In the genomic region with DNA sequence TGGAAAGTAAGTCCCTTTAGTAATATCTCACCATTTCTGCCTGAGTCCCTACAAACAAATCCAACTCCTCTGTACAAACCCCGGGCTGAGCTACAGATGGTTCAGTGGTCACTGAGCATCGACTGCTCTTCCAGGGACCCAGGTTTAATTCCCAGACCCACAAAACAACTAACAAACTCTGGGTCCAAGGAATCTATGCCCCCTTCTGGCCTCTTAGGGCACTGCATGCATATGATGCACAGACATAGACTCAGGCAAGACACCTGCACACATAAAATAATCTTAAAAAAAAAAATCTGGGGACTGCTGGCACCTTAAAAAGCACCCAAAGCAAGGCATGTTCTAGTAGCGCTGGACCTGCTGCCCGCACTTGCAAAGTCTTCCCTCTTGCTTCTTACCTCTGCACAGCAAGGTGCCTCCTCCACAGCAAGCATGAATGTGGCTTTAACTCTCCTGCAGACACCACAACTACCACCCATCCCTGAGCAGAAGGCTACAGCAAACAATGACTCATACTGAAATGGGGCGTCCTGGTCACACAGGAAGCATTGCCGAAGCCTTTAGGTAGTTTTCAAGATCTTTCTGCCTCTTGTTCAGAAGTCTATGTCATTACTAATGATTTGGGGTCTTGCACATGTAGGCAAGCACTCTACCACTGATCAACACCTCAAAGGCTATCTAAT, we compare ENCODE assay signal across 14 mouse cellular contexts. TPM values are rescaled to one million over a fixed set of nuclear protein-coding genes. Genes with fewer than 3 reads are reported as not detected.
DNase-seq lines count a peak whose midpoint lies in the region; ATAC-seq and TF ChIP-seq lines count a peak whose summit lies in the region.
"Had no signal": no experiment of that assay in that cellular context is flagged by ENCODE, and none has a peak within 500 bp of the region (broad histone marks: within the 10 kb centered on the region; RNA-seq: fewer than 3 reads in every experiment).

No protein-coding gene starts in this region.

- H3K4me3 ChIP-seq in lung, embryonic 14.5 days (ENCODE audit: low read depth, low read length): no peak overlapping the region
- no peak overlapping the region for H3K4me3 ChIP-seq in lung, adult 2 months (replicated peaks; ENCODE audit: extremely low read depth, low read depth, low read length)
- H3K4me3 ChIP-seq in E14TG2a.4 (replicated peaks; ENCODE audit: low read length): no peak overlapping the region
- H3K4me3 ChIP-seq in cortical plate, adult 2 months (ENCODE audit: insufficient read depth, low read length): no peak overlapping the region

- no peak for TF ChIP-seq POLR2A in lung, adult 2 months (IDR thresholded peaks at IDR 0.05; ENCODE audit: borderline replicate concordance, extremely low read depth, low read depth, low read length)
- TF ChIP-seq POLR2A in cortical plate, adult 2 months (IDR thresholded peaks at IDR 0.05; ENCODE audit: extremely low read depth, insufficient read depth, low read length): no peak

- H3K9ac ChIP-seq in lung, embryonic 14.5 days: no peak overlapping the region

- WGBS in lung, embryonic 14.5 days: 77% methylated on average over 6 of the region's 6 CpGs
- WGBS in lung, adult 2 months: 87% methylated on average over 6 of the region's 6 CpGs

- H3K4me2 ChIP-seq in lung, embryonic 14.5 days: no peak overlapping the region

- no peaks in the 10 kb centered on the region for H3K9me3 ChIP-seq in lung, embryonic 14.5 days (ENCODE audit: low read depth, low read length)
- H3K9me3 ChIP-seq in E14TG2a.4 (ENCODE audit: low read length): no peaks in the 10 kb centered on the region

- DNase-seq in CD4-positive, CD25-positive, alpha-beta regulatory T cell, adult 2 months (ENCODE audit: low read depth, low spot score): peak; percentile 10
- DNase-seq in lung, embryonic 14.5 days: no peak
- no peak for DNase-seq in lung, adult 2 months
- DNase-seq in kidney, postnatal 4 days: no peak
- no peak for DNase-seq in natural killer cell, adult 2 months (ENCODE audit: low spot score in 2 of 2)
- DNase-seq: cerebellum, adult 8-10 months; heart, adult 11 months; heart, postnatal 14 days; kidney, postnatal 36 days; left cerebral cortex, postnatal 4 days; lung, adult 18-20 months had no signal

- ATAC-seq in CD4-positive, CD25-positive, alpha-beta regulatory T cell, adult 4 months: no peak
- no peak for ATAC-seq in lung, embryonic 14.5 days (ENCODE audit: insufficient read depth)

- H3K27ac ChIP-seq in lung, embryonic 14.5 days (ENCODE audit: low read depth): no peak overlapping the region
- H3K27ac ChIP-seq in cortical plate, adult 2 months (ENCODE audit: insufficient read depth, low read length): no peak overlapping the region

- peaks cover 17% of the 10 kb centered on the region for H3K36me3 ChIP-seq in lung, embryonic 14.5 days (ENCODE audit: insufficient read depth)
- H3K36me3 ChIP-seq in E14TG2a.4 (ENCODE audit: insufficient read depth, low read length): peaks cover 14% of the 10 kb centered on the region

- TF ChIP-seq CTCF in lung, embryonic 14.5 days (IDR thresholded peaks at IDR 0.05; ENCODE audit: low read depth): peak; percentile 35
- no peak for TF ChIP-seq CTCF in lung, adult 2 months (IDR thresholded peaks at IDR 0.05; ENCODE audit: insufficient read depth, low read length)
- TF ChIP-seq CTCF in E14TG2a.4 (conservative IDR thresholded peaks at IDR 0.05; ENCODE audit: low read length): peak; percentile 64
- TF ChIP-seq CTCF in cortical plate, adult 2 months (IDR thresholded peaks at IDR 0.05; ENCODE audit: extremely low read depth, insufficient read depth, low read length): 0 out of 2 replicates have a peak, but pooled peaks have one; percentile 0

- H3K4me1 ChIP-seq in lung, embryonic 14.5 days (ENCODE audit: insufficient read depth): no peaks in the 10 kb centered on the region
- no peaks in the 10 kb centered on the region for H3K4me1 ChIP-seq in lung, adult 2 months (ENCODE audit: control insufficient read depth, insufficient read depth, low read length)
- H3K4me1 ChIP-seq in E14TG2a.4 (replicated peaks; ENCODE audit: low read depth, low read length): peaks cover 8% of the 10 kb centered on the region; the same call in 1 of the 2 replicates
- H3K4me1 ChIP-seq in cortical plate, adult 2 months (ENCODE audit: control insufficient read depth, insufficient read depth, low read length): no peaks in the 10 kb centered on the region

- H3K27me3 ChIP-seq in lung, embryonic 14.5 days (ENCODE audit: insufficient read depth, low read length): no peaks in the 10 kb centered on the region
- no peaks in the 10 kb centered on the region for H3K27me3 ChIP-seq in E14TG2a.4 (ENCODE audit: insufficient read depth, low read length)

RNA-seq across cellular contexts. Expression of a gene that starts 42.7 kb away (rescaled TPM):
- under 1 TPM in 1 of 2 experiments, not detected in 1; 0.73 TPM for polyA plus RNA-seq in CD4-positive, CD25-positive, alpha-beta regulatory T cell, adult 4 months (2017; shearing (Covaris generic))
- 36.5 and 39.8 TPM in 2 replicates for polyA plus RNA-seq in lung, embryonic 14.5 days (2014; fragmentation: Nextera tagmentation; extraction: Ambion mirVana)
- polyA plus RNA-seq in lung, adult 2 months (2012; rRNA removed): 4.7 and 5.1 TPM in 2 replicates
- polyA plus RNA-seq in cortical plate, adult 2 months (2012; rRNA removed): 14.0 and 16.5 TPM in 2 replicates

RNA-seq across cellular contexts. Expression of a gene that starts 46.9 kb away (rescaled TPM):
- polyA plus RNA-seq in CD4-positive, CD25-positive, alpha-beta regulatory T cell, adult 4 months (2017; shearing (Covaris generic)): not detected
- polyA plus RNA-seq in lung, embryonic 14.5 days (2014; fragmentation: Nextera tagmentation; extraction: Ambion mirVana): not detected in 2 replicates
- polyA plus RNA-seq in lung, adult 2 months (2012; rRNA removed): not detected in 2 replicates
- not detected in 2 replicates for polyA plus RNA-seq in cortical plate, adult 2 months (2012; rRNA removed)
